Mouse (Mus musculus) bone marrow, adult 2 months (tissue): ENCODE data around the gene Zscan10.

Experiments
- CTCF ChIP-seq: fragments of 200-500 bp; IDR thresholded peaks from 2 replicates; pipeline ENCODE4 v1.5.1; 2011; ENCODE audit warnings: low read length, control low read depth; ENCODE audit not compliant: control insufficient read depth, insufficient read depth
- POLR2A ChIP-seq: fragments of 200-500 bp; IDR thresholded peaks from 2 replicates; pipeline ENCODE4 v1.6.1; 2011; ENCODE audit warnings: low read depth, mild to moderate bottlenecking, control low read depth, low read length, borderline replicate concordance; ENCODE audit not compliant: control insufficient read depth

GRCm38 (mm10) chr17:23575951-23576552 is 24.6 kb upstream of the Zscan10 start:
- TF ChIP-seq POLR2A (no peak), CTCF (no peak)
